Mouse (Mus musculus) E14TG2a.4 (cell line): ENCODE measurements at regions not wholly inside any gene's neighbourhood (a gene's known extent, or its start where the extent isn't known, plus 50 kb on each side); places are given as distances from the start of the nearest gene placed in this dataset.

Source experiments
- CTCF ChIP-seq: conservative IDR thresholded peaks from 2 replicates; pipeline ENCODE4 v1.5.1; 2014; ENCODE audit warnings: low read length
- NANOG ChIP-seq: IDR thresholded peaks from 2 replicates; pipeline ENCODE4 v1.6.1; 2014; ENCODE audit warnings: borderline replicate concordance, low read length, mixed read lengths
- POU5F1 ChIP-seq: IDR thresholded peaks from 2 replicates; pipeline ENCODE4 v1.6.1; 2014; ENCODE audit warnings: low read length, borderline replicate concordance

DNA sequence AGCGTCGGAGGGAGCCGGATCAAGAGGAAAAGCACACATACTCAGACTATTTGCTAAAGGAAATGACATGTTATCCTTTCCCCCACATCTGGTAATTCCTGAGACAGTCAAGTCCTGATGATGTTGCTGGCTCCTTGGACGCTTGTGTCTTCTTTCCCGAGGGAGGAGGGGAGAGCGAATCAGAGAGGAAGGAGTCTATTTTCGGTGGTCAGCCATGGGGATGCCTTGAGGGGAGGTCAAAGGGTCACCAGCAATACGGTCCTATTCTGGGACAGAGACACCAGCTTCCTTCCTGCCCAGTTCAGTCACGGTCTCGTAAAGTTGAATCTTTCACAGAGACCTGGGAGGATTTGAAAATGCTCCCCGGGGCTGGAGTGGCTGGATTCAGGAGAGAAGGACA, 62.1 kb upstream of the Ahctf1 start:
- no peak for TF ChIP-seq CTCF
- TF ChIP-seq POU5F1, result no peak
- no peak for TF ChIP-seq NANOG
